Mouse (Mus musculus): ENCODE measurements around the gene Shoc2. TPM values are rescaled to one million over a fixed set of nuclear protein-coding genes. Genes with fewer than 3 reads are reported as not detected.
"Not testable (repeated sequence)": the region's sequence is repeated elsewhere in the genome, so short reads cannot be mapped to it uniquely, and the experiment has no call there.

Shoc2 gene
- polyA plus RNA-seq, 1 experiment from 2014 or later = 59.6 TPM

GRCm38 (mm10) chr19:53902739-53903487 is 41.2 kb upstream of the Shoc2 start:
- Histone ChIP-seq H3K27me3 (ENCODE audit: control insufficient read depth, insufficient read depth, low read length) (no peaks in the 10 kb centered on the region), H3K36me3 (ENCODE audit: control insufficient read depth, insufficient read depth, low read length) (no peaks in the 10 kb centered on the region), H3K4me1 (ENCODE audit: control insufficient read depth, insufficient read depth, low read length) (peaks cover 7% of the 10 kb centered on the region), H3K9me3 (ENCODE audit: control insufficient read depth, low read length) (no peaks in the 10 kb centered on the region), H3K27ac (ENCODE audit: low read depth, low read length) (peak overlapping the region; percentile 93), H3K9ac (ENCODE audit: low read depth, low read length) (peak overlapping the region; percentile 91), H3K4me2 (replicated peaks; ENCODE audit: low read depth, low read length) (peak overlapping the region; percentile 71), H3K4me3 (ENCODE audit: low read length) (peak overlapping the region; percentile 97)
- peak; percentile 98 for ATAC-seq (ENCODE audit: low FRiP score, low TSS enrichment)
- WGBS = under 1% methylated on average over 60 of the region's 61 CpGs

GRCm38 (mm10) chr19:53903507-53904321 is 40.4 kb upstream of the Shoc2 start:
- Histone ChIP-seq H3K27me3 (ENCODE audit: control insufficient read depth, insufficient read depth, low read length) (no peaks in the 10 kb centered on the region), H3K9me3 (ENCODE audit: control insufficient read depth, low read length) (no peaks in the 10 kb centered on the region), H3K27ac (ENCODE audit: low read depth, low read length) (peak overlapping the region; percentile 93), H3K4me2 (replicated peaks; ENCODE audit: low read depth, low read length) (peak overlapping the region; percentile 71), H3K4me3 (ENCODE audit: low read length) (peak overlapping the region; percentile 97), H3K4me1 (ENCODE audit: control insufficient read depth, insufficient read depth, low read length) (peaks cover 7% of the 10 kb centered on the region), H3K9ac (ENCODE audit: low read depth, low read length) (peak overlapping the region; percentile 91), H3K36me3 (ENCODE audit: control insufficient read depth, insufficient read depth, low read length) (no peaks in the 10 kb centered on the region)
- WGBS = 1% methylated on average over 69 of the region's 83 CpGs
- peak; percentile 66 for ATAC-seq (ENCODE audit: low FRiP score, low TSS enrichment)

GRCm38 (mm10) chr19:53904833-53905480 is 39.1 kb upstream of the Shoc2 start:
- Histone ChIP-seq H3K4me3 (ENCODE audit: low read length) (peak overlapping the region; percentile 97), H3K9me3 (ENCODE audit: control insufficient read depth, low read length) (no peaks in the 10 kb centered on the region)

GRCm38 (mm10) chr19:53906033-53906702 is 37.9 kb upstream of the Shoc2 start:
- 24% methylated on average over 6 of the region's 6 CpGs for WGBS
- H3K27me3 ChIP-seq (ENCODE audit: control insufficient read depth, insufficient read depth, low read length) = no peaks in the 10 kb centered on the region
- H3K4me1 ChIP-seq (ENCODE audit: control insufficient read depth, insufficient read depth, low read length) = peaks cover 7% of the 10 kb centered on the region
- 0 out of 2 replicates have a peak overlapping the region, but pooled peaks have one; percentile 7 for H3K4me3 ChIP-seq (ENCODE audit: low read length)
- H3K36me3 ChIP-seq (ENCODE audit: control insufficient read depth, insufficient read depth, low read length) = peaks cover 13% of the 10 kb centered on the region
- H3K9ac ChIP-seq (ENCODE audit: low read depth, low read length) = no peak overlapping the region; the same call in 1 of the 2 replicates
- no peaks in the 10 kb centered on the region for H3K9me3 ChIP-seq (ENCODE audit: control insufficient read depth, low read length)
- H3K27ac ChIP-seq (ENCODE audit: low read depth, low read length) = no peak overlapping the region
- peak overlapping the region; percentile 71 for H3K4me2 ChIP-seq (replicated peaks; ENCODE audit: low read depth, low read length)
- ATAC-seq (ENCODE audit: low FRiP score, low TSS enrichment) = no peak

More at GRCm38 (mm10) chr19:53904833-53905480, 39.1 kb upstream of the Shoc2 start:
- no peak for ATAC-seq (ENCODE audit: low FRiP score, low TSS enrichment)
- peak overlapping the region; percentile 91; the same call in 1 of the 2 replicates for H3K9ac ChIP-seq (ENCODE audit: low read depth, low read length)
- peaks cover 10% of the 10 kb centered on the region for H3K36me3 ChIP-seq (ENCODE audit: control insufficient read depth, insufficient read depth, low read length)
- H3K4me2 ChIP-seq (replicated peaks; ENCODE audit: low read depth, low read length) = peak overlapping the region; percentile 71
- H3K27me3 ChIP-seq (ENCODE audit: control insufficient read depth, insufficient read depth, low read length) = no peaks in the 10 kb centered on the region
- H3K4me1 ChIP-seq (ENCODE audit: control insufficient read depth, insufficient read depth, low read length) = peaks cover 7% of the 10 kb centered on the region
- no peak overlapping the region for H3K27ac ChIP-seq (ENCODE audit: low read depth, low read length)
- WGBS = 64% methylated on average over 7 of the region's 7 CpGs

GRCm38 (mm10) chr19:53906703-53907070 is 37.4 kb upstream of the Shoc2 start:
- H3K36me3 ChIP-seq (ENCODE audit: control insufficient read depth, insufficient read depth, low read length) = peaks cover 17% of the 10 kb centered on the region
- not testable (repeated sequence) for H3K27me3 ChIP-seq (ENCODE audit: control insufficient read depth, insufficient read depth, low read length); H3K4me2 ChIP-seq (replicated peaks; ENCODE audit: low read depth, low read length); H3K9me3 ChIP-seq (ENCODE audit: control insufficient read depth, low read length); H3K4me1 ChIP-seq (ENCODE audit: control insufficient read depth, insufficient read depth, low read length); H3K27ac ChIP-seq (ENCODE audit: low read depth, low read length); H3K4me3 ChIP-seq (ENCODE audit: low read length); H3K9ac ChIP-seq (ENCODE audit: low read depth, low read length); ATAC-seq (ENCODE audit: low FRiP score, low TSS enrichment)

GRCm38 (mm10) chr19:53914950-53915349 is 29.2 kb upstream of the Shoc2 start:
- Histone ChIP-seq H3K27ac (ENCODE audit: low read depth, low read length) (no peak overlapping the region), H3K27me3 (ENCODE audit: control insufficient read depth, insufficient read depth, low read length) (no peaks in the 10 kb centered on the region), H3K4me3 (ENCODE audit: low read length) (no peak overlapping the region), H3K4me1 (ENCODE audit: control insufficient read depth, insufficient read depth, low read length) (no peaks in the 10 kb centered on the region), H3K9ac (ENCODE audit: low read depth, low read length) (no peak overlapping the region), H3K4me2 (replicated peaks; ENCODE audit: low read depth, low read length) (no peak overlapping the region), H3K36me3 (ENCODE audit: control insufficient read depth, insufficient read depth, low read length) (peaks cover 81% of the 10 kb centered on the region), H3K9me3 (ENCODE audit: control insufficient read depth, low read length) (no peaks in the 10 kb centered on the region)
- no peak for ATAC-seq (ENCODE audit: low FRiP score, low TSS enrichment)
- WGBS = 91% methylated on average over 4 of the region's 4 CpGs

GRCm38 (mm10) chr19:53919541-53919940 is 24.6 kb upstream of the Shoc2 start:
- Histone ChIP-seq H3K9ac (ENCODE audit: low read depth, low read length) (no peak overlapping the region), H3K27me3 (ENCODE audit: control insufficient read depth, insufficient read depth, low read length) (no peaks in the 10 kb centered on the region), H3K4me1 (ENCODE audit: control insufficient read depth, insufficient read depth, low read length) (no peaks in the 10 kb centered on the region), H3K27ac (ENCODE audit: low read depth, low read length) (no peak overlapping the region), H3K4me2 (replicated peaks; ENCODE audit: low read depth, low read length) (no peak overlapping the region), H3K36me3 (ENCODE audit: control insufficient read depth, insufficient read depth, low read length) (peaks cover 73% of the 10 kb centered on the region), H3K9me3 (ENCODE audit: control insufficient read depth, low read length) (no peaks in the 10 kb centered on the region), H3K4me3 (ENCODE audit: low read length) (no peak overlapping the region)
- WGBS = 92% methylated on average over 10 of the region's 10 CpGs
- ATAC-seq (ENCODE audit: low FRiP score, low TSS enrichment) = no peak

GRCm38 (mm10) chr19:53921996-53922395 is 22.1 kb upstream of the Shoc2 start:
- H3K36me3 ChIP-seq (ENCODE audit: control insufficient read depth, insufficient read depth, low read length) = peaks cover 59% of the 10 kb centered on the region
- not testable (repeated sequence) for H3K4me1 ChIP-seq (ENCODE audit: control insufficient read depth, insufficient read depth, low read length); H3K27me3 ChIP-seq (ENCODE audit: control insufficient read depth, insufficient read depth, low read length); H3K9ac ChIP-seq (ENCODE audit: low read depth, low read length); H3K9me3 ChIP-seq (ENCODE audit: control insufficient read depth, low read length); H3K4me2 ChIP-seq (replicated peaks; ENCODE audit: low read depth, low read length); H3K4me3 ChIP-seq (ENCODE audit: low read length); ATAC-seq (ENCODE audit: low FRiP score, low TSS enrichment); H3K27ac ChIP-seq (ENCODE audit: low read depth, low read length)
- WGBS = 87% methylated on average over 3 of the region's 3 CpGs

Data from kidney, embryonic 14.5 days (tissue).